Mouse (Mus musculus) hindbrain, embryonic 13.5 days (tissue): ENCODE results near the gene Nkain4. TPM values are rescaled to one million over a fixed set of nuclear protein-coding genes. Genes with fewer than 3 reads are reported as not detected.

ENCODE experiments used
- ATAC-seq: fragments of 200-750 bp; cut with Nextera tagmentation; 2 replicates; pipeline ENCODE4 v1.8.0; 2017; ENCODE audit warnings: moderate TSS enrichment; ENCODE audit not compliant: low FRiP score
- H3K27ac ChIP-seq: fragments of 300-500 bp; sonication (generic); 2 replicates; pipeline ENCODE4 v1.5.1; 2015; ENCODE audit warnings: inconsistent platforms, mild to moderate bottlenecking, moderate library complexity
- H3K27me3 ChIP-seq: fragments of 300-500 bp; sonication (generic); 2 replicates; pipeline ENCODE4 v1.6.1; 2015; ENCODE audit warnings: mild to moderate bottlenecking, inconsistent platforms
- H3K36me3 ChIP-seq: fragments of 300-500 bp; sonication (generic); 2 replicates; pipeline ENCODE4 v1.6.1; 2015; ENCODE audit warnings: mild to moderate bottlenecking, inconsistent platforms
- H3K4me1 ChIP-seq: fragments of 300-500 bp; sonication (generic); replicated peaks from 2 replicates; pipeline ENCODE4 v1.6.1; 2015; ENCODE audit warnings: inconsistent platforms
- H3K4me2 ChIP-seq: fragments of 300-500 bp; sonication (generic); 2 replicates; pipeline ENCODE4 v1.6.1; 2015; ENCODE audit warnings: inconsistent platforms, mild to moderate bottlenecking, moderate library complexity
- H3K4me3 ChIP-seq: fragments of 300-500 bp; sonication (generic); 2 replicates; pipeline ENCODE4 v1.5.1; 2015; ENCODE audit warnings: mild to moderate bottlenecking, inconsistent platforms
- H3K9ac ChIP-seq: fragments of 300-500 bp; sonication (generic); 2 replicates; pipeline ENCODE4 v1.6.1; 2015; ENCODE audit warnings: mild to moderate bottlenecking, inconsistent platforms
- H3K9me3 ChIP-seq: fragments of 300-500 bp; sonication (generic); 2 replicates; pipeline ENCODE4 v1.6.1; 2016; ENCODE audit warnings: inconsistent platforms
- WGBS: fragments of 180-500 bp; shearing (Covaris S2); methylation state at CpG from one replicate; pipeline ENCODE4 v1.1.7; 2015; 5-methylcytosine and 5-hydroxymethylcytosine counted together
- polyA plus RNA-seq: library from polyadenylated mRNA; unstranded; fragments of >200 nt; fragmentation: Nextera tagmentation; extraction: Ambion mirVana; gene quantifications from 2 replicates; pipeline ENCODE4 v1.2.1, GENCODE M21; 2015

The Nkain4 gene
- polyA plus RNA-seq, result 90.9 and 106 TPM in 2 replicates

DNA sequence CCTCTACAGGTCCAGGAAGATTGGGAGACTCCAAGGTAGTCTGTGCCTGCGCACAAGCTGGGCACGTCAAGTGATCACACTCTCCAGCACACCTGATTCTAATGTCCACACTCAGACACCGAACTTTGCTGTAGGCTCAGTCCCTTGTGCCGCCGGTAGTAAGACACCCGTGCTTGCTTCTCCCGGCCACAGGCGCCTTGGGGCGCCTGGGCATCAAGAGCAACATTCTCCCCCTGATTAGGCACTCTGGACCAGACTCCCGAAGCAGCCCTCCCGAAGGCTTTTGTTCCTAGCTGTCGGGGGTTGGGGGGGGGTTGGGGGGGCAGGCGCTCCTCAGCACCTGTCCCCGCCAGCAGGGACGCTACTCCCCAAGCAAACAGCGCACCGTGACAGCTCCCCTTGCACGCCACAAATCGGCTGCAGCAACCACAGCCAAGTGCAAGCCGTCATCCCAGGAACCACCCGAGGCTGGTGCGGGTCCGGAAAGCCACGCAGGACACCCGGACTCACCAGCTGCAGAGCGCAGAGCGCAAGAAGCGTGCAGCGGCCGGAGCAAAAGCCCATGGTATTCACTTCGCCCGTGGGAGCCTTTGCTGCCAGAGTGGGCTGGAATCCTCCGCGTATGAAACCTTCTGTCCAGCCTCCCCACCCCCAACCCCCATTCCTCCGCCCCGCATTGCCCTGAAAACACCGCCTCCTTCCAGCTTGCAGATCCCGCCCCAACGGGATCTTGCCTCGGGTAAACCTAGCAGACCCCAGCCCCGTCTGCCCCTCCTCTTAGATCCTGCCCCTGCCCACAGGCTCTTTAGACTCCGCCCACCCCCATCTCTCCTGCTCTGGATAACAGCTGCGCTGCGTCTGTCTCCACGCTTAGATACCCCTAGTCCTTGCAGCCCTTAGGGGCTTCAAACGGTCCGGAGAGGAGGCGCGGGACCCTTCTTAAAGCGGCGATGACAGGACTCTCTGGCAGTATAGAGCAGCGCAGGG lies at the start of gene Nkain4:
Nkain4 (minus strand) TSS at position 639 of the 987 bp plus-strand sequence.
- WGBS, result under 1% methylated on average over 52 of the region's 52 CpGs

GRCm38 (mm10) chr2:180996905-180997304 lies 42.4 kb upstream of the Nkain4 start:
- H3K36me3 ChIP-seq, result no peaks in the 10 kb centered on the region
- H3K9ac ChIP-seq, result no peak overlapping the region
- 69% methylated on average over 3 of the region's 3 CpGs for WGBS
- H3K27me3 ChIP-seq, result no peaks in the 10 kb centered on the region
- no peak overlapping the region for H3K27ac ChIP-seq
- no peaks in the 10 kb centered on the region for H3K4me1 ChIP-seq
- H3K4me3 ChIP-seq, result no peak overlapping the region
- no peaks in the 10 kb centered on the region for H3K9me3 ChIP-seq
- peak; percentile 36; the same call in 1 of the 2 replicates for ATAC-seq
- H3K4me2 ChIP-seq, result no peak overlapping the region

More for the DNA sequence above, at the start of gene Nkain4:
- peak; percentile 92 for ATAC-seq
- Histone ChIP-seq H3K27ac (peak within 1 kb of the TSS; percentile 97), H3K4me1 (peaks cover 59% of the 10 kb centered on the region), H3K4me3 (peak within 1 kb of the TSS; percentile 69), H3K27me3 (no peaks in the 10 kb centered on the region), H3K9ac (peak within 1 kb of the TSS; percentile 89), H3K4me2 (peak within 1 kb of the TSS; percentile 77), H3K9me3 (no peaks in the 10 kb centered on the region), H3K36me3 (no peaks in the 10 kb centered on the region)

- WGBS, result 17% methylated on average over 5 of the region's 5 CpGs
- no peak overlapping the region for H3K4me3 ChIP-seq
- no peaks in the 10 kb centered on the region for H3K36me3 ChIP-seq
- no peak overlapping the region for H3K9ac ChIP-seq
- ATAC-seq, result peak; percentile 62
- no peak overlapping the region for H3K4me2 ChIP-seq
- no peaks in the 10 kb centered on the region for H3K27me3 ChIP-seq
- H3K4me1 ChIP-seq, result no peaks in the 10 kb centered on the region
- no peaks in the 10 kb centered on the region for H3K9me3 ChIP-seq
- H3K27ac ChIP-seq, result no peak overlapping the region
Measured at GRCm38 (mm10) chr2:180996436-180996835, 41.9 kb upstream of the Nkain4 start.

GRCm38 (mm10) chr2:180995457-180995856 lies 41.0 kb upstream of the Nkain4 start:
- Histone ChIP-seq H3K9me3 (no peaks in the 10 kb centered on the region), H3K27ac (no peak overlapping the region), H3K9ac (no peak overlapping the region), H3K4me1 (0 out of 2 replicates have a peak, but pooled peaks cover 2% of the 10 kb centered on the region), H3K36me3 (no peaks in the 10 kb centered on the region), H3K4me2 (no peak overlapping the region), H3K4me3 (no peak overlapping the region), H3K27me3 (no peaks in the 10 kb centered on the region)
- 0 out of 2 replicates have a peak, but pooled peaks have one; percentile 6 for ATAC-seq
- WGBS, result 83% methylated on average over 4 of the region's 4 CpGs

- no peak for ATAC-seq
- no peaks in the 10 kb centered on the region for H3K36me3 ChIP-seq
- no peak overlapping the region for H3K4me2 ChIP-seq
- 0 out of 2 replicates have a peak, but pooled peaks cover 4% of the 10 kb centered on the region for H3K4me1 ChIP-seq
- no peak overlapping the region for H3K4me3 ChIP-seq
- H3K27ac ChIP-seq, result no peak overlapping the region
- no peaks in the 10 kb centered on the region for H3K9me3 ChIP-seq
- no peak overlapping the region for H3K9ac ChIP-seq
- no peaks in the 10 kb centered on the region for H3K27me3 ChIP-seq
- WGBS, result 68% methylated on average over 2 of the region's 2 CpGs
Measured at GRCm38 (mm10) chr2:180994360-180994759, 39.9 kb upstream of the Nkain4 start.

DNA sequence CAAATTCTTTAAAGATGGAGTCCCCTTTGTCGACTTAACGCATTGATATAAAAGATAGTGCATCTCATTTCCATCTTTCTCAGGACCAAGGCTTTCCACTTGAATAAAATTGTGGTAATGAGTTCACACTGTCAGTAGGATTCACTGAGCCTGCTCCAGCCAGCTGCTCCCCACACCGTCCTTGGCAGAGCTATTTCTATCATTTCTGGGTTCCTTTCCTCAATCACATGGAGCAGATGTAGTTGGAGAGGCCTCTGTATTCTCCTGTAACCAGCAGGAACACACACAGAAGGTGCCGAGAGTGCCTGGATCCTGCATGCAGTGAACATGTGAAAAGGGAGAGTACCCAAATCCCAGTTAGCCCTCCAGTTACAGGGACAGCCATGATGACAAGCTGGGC lies 35.8 kb upstream of the Nkain4 start:
- Histone ChIP-seq H3K27ac (0 out of 2 replicates have a peak overlapping the region, but pooled peaks have one; percentile 4), H3K4me2 (no peak overlapping the region), H3K4me3 (no peak overlapping the region), H3K4me1 (peaks cover 25% of the 10 kb centered on the region), H3K9me3 (no peaks in the 10 kb centered on the region), H3K27me3 (no peaks in the 10 kb centered on the region), H3K9ac (no peak overlapping the region), H3K36me3 (no peaks in the 10 kb centered on the region)
- ATAC-seq, result no peak
- 63% methylated on average over 4 of the region's 4 CpGs for WGBS

GRCm38 (mm10) chr2:180988948-180989347 lies 34.4 kb upstream of the Nkain4 start:
- Histone ChIP-seq H3K9ac (no peak overlapping the region), H3K4me1 (peaks cover 25% of the 10 kb centered on the region), H3K4me3 (no peak overlapping the region), H3K27me3 (no peaks in the 10 kb centered on the region), H3K27ac (no peak overlapping the region), H3K36me3 (peaks cover 9% of the 10 kb centered on the region; the same call in 1 of the 2 replicates), H3K4me2 (no peak overlapping the region), H3K9me3 (no peaks in the 10 kb centered on the region)
- no peak for ATAC-seq
- 79% methylated on average over 1 of the region's 1 CpGs for WGBS

DNA sequence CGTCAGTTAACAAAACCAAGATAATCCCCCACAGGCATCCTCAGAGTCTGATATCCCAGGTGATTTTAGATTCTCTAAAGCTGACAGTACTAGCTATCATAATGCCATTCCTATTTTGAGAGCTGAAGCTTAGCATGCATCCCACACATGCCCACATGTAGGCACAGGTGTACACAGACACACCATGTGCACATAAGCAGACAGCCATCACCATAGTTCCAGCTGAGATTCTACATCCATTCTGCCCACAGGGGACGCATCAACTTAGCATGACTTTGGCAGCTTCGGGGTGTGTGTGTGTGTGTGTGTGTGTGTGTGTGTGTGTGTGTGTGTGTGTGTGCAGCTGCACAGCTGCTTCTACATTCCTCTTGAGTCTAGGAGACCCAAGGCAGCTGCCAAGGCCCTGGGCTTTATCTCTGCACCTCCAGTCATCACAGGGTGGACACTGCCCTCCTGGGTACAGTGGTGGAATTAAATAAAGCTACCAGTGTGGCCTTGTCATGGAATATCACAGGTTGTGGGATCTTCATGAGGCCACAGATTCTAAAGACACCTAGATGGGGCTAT lies 33.9 kb upstream of the Nkain4 start:
- Histone ChIP-seq H3K4me1 (peaks cover 25% of the 10 kb centered on the region), H3K9me3 (no peaks in the 10 kb centered on the region), H3K27me3 (no peaks in the 10 kb centered on the region), H3K4me2 (no peak overlapping the region), H3K36me3 (peaks cover 14% of the 10 kb centered on the region; the same call in 1 of the 2 replicates), H3K4me3 (no peak overlapping the region), H3K9ac (no peak overlapping the region), H3K27ac (0 out of 2 replicates have a peak overlapping the region, but pooled peaks have one; percentile 40)
- peak; percentile 59 for ATAC-seq
- WGBS, result 65% methylated on average over 3 of the region's 3 CpGs

DNA sequence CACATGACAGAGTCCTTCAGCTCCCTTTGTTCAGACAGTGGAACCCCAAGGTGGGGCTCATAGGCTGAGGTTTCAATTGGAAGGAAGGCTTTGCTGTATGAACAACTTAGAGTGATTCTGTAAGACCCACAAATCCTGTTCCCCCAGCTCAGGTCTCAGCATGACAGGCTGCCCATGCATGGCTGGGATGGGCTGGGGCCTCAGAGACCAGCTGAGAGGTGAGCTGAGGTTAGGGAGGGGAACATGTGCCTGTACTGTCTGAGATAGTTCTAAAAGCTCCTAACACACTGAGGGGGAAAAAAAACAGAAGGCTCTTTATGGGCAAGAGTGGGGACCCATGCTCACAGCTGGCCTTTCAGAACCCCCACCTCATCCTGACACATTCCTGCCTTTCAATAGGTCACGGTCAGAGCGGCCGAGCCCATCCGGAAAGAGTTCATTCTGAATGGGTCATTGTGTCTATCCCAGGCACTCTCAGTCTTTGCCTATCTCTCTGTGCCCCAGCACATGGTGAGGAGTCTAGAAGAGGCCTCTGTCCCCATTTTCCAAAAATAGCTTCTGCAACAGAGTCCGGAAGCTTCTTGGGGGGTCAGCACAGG lies 33.0 kb upstream of the Nkain4 start:
- no peaks in the 10 kb centered on the region for H3K9me3 ChIP-seq
- no peak for ATAC-seq
- peaks cover 25% of the 10 kb centered on the region for H3K4me1 ChIP-seq
- peak overlapping the region; percentile 40; the same call in 1 of the 2 replicates for H3K27ac ChIP-seq
- no peak overlapping the region for H3K9ac ChIP-seq
- peaks cover 23% of the 10 kb centered on the region for H3K36me3 ChIP-seq
- no peak overlapping the region for H3K4me2 ChIP-seq
- 30% methylated on average over 5 of the region's 5 CpGs for WGBS
- no peaks in the 10 kb centered on the region for H3K27me3 ChIP-seq
- no peak overlapping the region for H3K4me3 ChIP-seq

GRCm38 (mm10) chr2:180987001-180987400 lies 32.5 kb upstream of the Nkain4 start:
- H3K9me3 ChIP-seq, result no peaks in the 10 kb centered on the region
- 55% methylated on average over 1 of the region's 1 CpGs for WGBS
- H3K9ac ChIP-seq, result no peak overlapping the region

DNA sequence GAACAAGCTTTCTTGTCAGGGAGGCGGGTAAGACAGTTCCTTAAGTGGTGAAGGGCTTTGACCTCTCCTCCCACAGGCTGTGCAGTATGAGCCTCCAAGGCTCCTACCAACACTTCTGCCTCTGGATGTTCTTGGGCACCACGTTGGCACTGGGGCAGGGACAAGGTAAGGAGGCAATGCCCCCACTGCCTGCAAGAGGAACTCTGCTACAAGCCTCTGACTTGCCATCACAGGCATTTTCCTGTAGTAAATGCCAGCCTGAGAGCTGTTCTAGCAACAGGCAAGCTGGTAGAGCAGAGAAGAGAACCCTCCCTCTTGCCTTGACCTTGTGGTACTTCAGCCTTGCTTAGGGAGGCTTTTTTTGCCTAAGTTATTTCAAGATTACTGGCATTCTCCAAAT lies 31.9 kb upstream of the Nkain4 start, which contains the start of gene Col20a1:
Col20a1 (plus strand) TSS at position 87 of the 400 bp plus-strand sequence.
- Histone ChIP-seq H3K27me3 (no peaks in the 10 kb centered on the region), H3K9ac (no peak within 1 kb of the TSS), H3K4me1 (peaks cover 25% of the 10 kb centered on the region), H3K4me2 (no peak within 1 kb of the TSS), H3K36me3 (peaks cover 34% of the 10 kb centered on the region), H3K27ac (no peak within 1 kb of the TSS), H3K4me3 (no peak within 1 kb of the TSS), H3K9me3 (no peaks in the 10 kb centered on the region)
- WGBS, result 50% methylated on average over 2 of the region's 2 CpGs
- ATAC-seq, result no peak

More at GRCm38 (mm10) chr2:180987001-180987400, 32.5 kb upstream of the Nkain4 start:
- H3K27me3 ChIP-seq, result no peaks in the 10 kb centered on the region
- ATAC-seq, result no peak
- no peak overlapping the region for H3K27ac ChIP-seq
- H3K4me2 ChIP-seq, result no peak overlapping the region
- no peak overlapping the region for H3K4me3 ChIP-seq
- peaks cover 25% of the 10 kb centered on the region for H3K4me1 ChIP-seq
- peaks cover 28% of the 10 kb centered on the region for H3K36me3 ChIP-seq

- WGBS, result 85% methylated on average over 2 of the region's 2 CpGs
- ATAC-seq, result no peak
- Histone ChIP-seq H3K9me3 (no peaks in the 10 kb centered on the region), H3K4me2 (no peak overlapping the region), H3K4me1 (peaks cover 25% of the 10 kb centered on the region), H3K27ac (no peak overlapping the region), H3K27me3 (no peaks in the 10 kb centered on the region), H3K9ac (no peak overlapping the region), H3K4me3 (no peak overlapping the region), H3K36me3 (peaks cover 42% of the 10 kb centered on the region)
Measured at GRCm38 (mm10) chr2:180985635-180986034, 31.1 kb upstream of the Nkain4 start.
